ENCODE assay signal across 15 mouse cellular contexts in the genomic region with DNA sequence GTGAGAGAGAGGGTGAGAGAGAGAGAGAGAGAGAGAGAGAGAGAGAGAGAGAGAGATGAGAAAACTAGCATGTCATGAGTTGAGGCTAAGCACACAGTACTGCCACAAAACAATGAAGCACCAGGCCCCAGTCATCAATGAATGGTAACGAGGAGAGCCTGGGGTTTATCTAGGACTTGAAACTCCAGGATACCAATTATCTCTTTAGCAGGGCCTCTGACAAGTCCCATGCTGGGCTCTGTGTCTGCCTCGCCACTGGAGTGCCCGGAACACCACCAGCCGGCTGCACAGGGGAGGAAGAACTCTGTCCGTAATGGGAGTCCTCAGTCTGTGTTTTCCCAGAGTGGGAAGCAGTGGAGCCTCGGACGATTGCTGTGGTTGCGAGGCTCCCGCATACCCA. TPM values are rescaled to one million over a fixed set of nuclear protein-coding genes. Genes with fewer than 3 reads are reported as not detected.
DNase-seq lines count a peak whose midpoint lies in the region; ATAC-seq lines count a peak whose summit lies in the region.
"Had no signal": no experiment of that assay in that cellular context is flagged by ENCODE, and none has a peak within 500 bp of the region (broad histone marks: within the 10 kb centered on the region; RNA-seq: fewer than 3 reads in every experiment).

No protein-coding gene starts in this region.

- H3K4me3 ChIP-seq in hindbrain, embryonic 11.5 days (ENCODE audit: low read depth, low read length), result no peak overlapping the region
- H3K4me3 ChIP-seq in hindbrain, embryonic 14.5 days (replicated peaks; ENCODE audit: low read length), result no peak overlapping the region
- H3K4me3 ChIP-seq in embryonic facial prominence, embryonic 14.5 days (ENCODE audit: low read depth, low read length), result no peak overlapping the region
- H3K4me3 ChIP-seq in forebrain, embryonic 13.5 days, result no peak overlapping the region
- H3K4me3 ChIP-seq in midbrain, embryonic 13.5 days (replicated peaks), result no peak overlapping the region
- H3K4me3 ChIP-seq: embryonic facial prominence, embryonic 12.5 days had no signal

- WGBS in hindbrain, embryonic 11.5 days, result 22% methylated on average over 9 of the region's 9 CpGs
- 19% methylated on average over 9 of the region's 9 CpGs for WGBS in hindbrain, embryonic 14.5 days
- WGBS in embryonic facial prominence, embryonic 14.5 days, result 33% methylated on average over 9 of the region's 9 CpGs
- 9% methylated on average over 9 of the region's 9 CpGs for WGBS in forebrain, embryonic 13.5 days
- 14% methylated on average over 9 of the region's 9 CpGs for WGBS in midbrain, embryonic 13.5 days

- H3K4me1 ChIP-seq in hindbrain, embryonic 11.5 days (replicated peaks; ENCODE audit: control insufficient read depth, insufficient read depth, low read length), result peaks cover 10% of the 10 kb centered on the region; the same call in 1 of the 2 replicates
- peaks cover 31% of the 10 kb centered on the region for H3K4me1 ChIP-seq in hindbrain, embryonic 14.5 days (replicated peaks; ENCODE audit: control insufficient read depth, insufficient read depth, low read length)
- H3K4me1 ChIP-seq in embryonic facial prominence, embryonic 14.5 days (ENCODE audit: control insufficient read depth, insufficient read depth, low read length), result peaks cover 10% of the 10 kb centered on the region
- peaks cover 37% of the 10 kb centered on the region for H3K4me1 ChIP-seq in forebrain, embryonic 13.5 days
- H3K4me1 ChIP-seq in midbrain, embryonic 13.5 days (replicated peaks), result peaks cover 39% of the 10 kb centered on the region
- H3K4me1 ChIP-seq: embryonic facial prominence, embryonic 12.5 days had no signal

- H3K4me2 ChIP-seq in hindbrain, embryonic 11.5 days (replicated peaks; ENCODE audit: low read depth, low read length), result no peak overlapping the region
- no peak overlapping the region for H3K4me2 ChIP-seq in hindbrain, embryonic 14.5 days (replicated peaks)
- no peak overlapping the region for H3K4me2 ChIP-seq in embryonic facial prominence, embryonic 14.5 days (ENCODE audit: low read depth, low read length)
- H3K4me2 ChIP-seq in forebrain, embryonic 13.5 days, result no peak overlapping the region
- H3K4me2 ChIP-seq in midbrain, embryonic 13.5 days (replicated peaks), result no peak overlapping the region
- H3K4me2 ChIP-seq: embryonic facial prominence, embryonic 12.5 days had no signal

- H3K36me3 ChIP-seq in hindbrain, embryonic 11.5 days (ENCODE audit: control insufficient read depth, insufficient read depth, low read length), result no peaks in the 10 kb centered on the region
- no peaks in the 10 kb centered on the region for H3K36me3 ChIP-seq in hindbrain, embryonic 14.5 days (replicated peaks; ENCODE audit: control insufficient read depth, insufficient read depth)
- H3K36me3 ChIP-seq in embryonic facial prominence, embryonic 14.5 days (ENCODE audit: control insufficient read depth, insufficient read depth, low read length), result peaks cover 17% of the 10 kb centered on the region
- peaks cover 21% of the 10 kb centered on the region for H3K36me3 ChIP-seq in forebrain, embryonic 13.5 days (ENCODE audit: poor library complexity, severe bottlenecking)
- 0 out of 2 replicates have a peak, but pooled peaks cover 14% of the 10 kb centered on the region for H3K36me3 ChIP-seq in midbrain, embryonic 13.5 days

- no peak overlapping the region for H3K9ac ChIP-seq in hindbrain, embryonic 11.5 days (ENCODE audit: low read depth, low read length)
- no peak overlapping the region for H3K9ac ChIP-seq in hindbrain, embryonic 14.5 days
- H3K9ac ChIP-seq in embryonic facial prominence, embryonic 14.5 days (ENCODE audit: low read depth, low read length), result no peak overlapping the region
- H3K9ac ChIP-seq in forebrain, embryonic 13.5 days, result 0 out of 2 replicates have a peak overlapping the region, but pooled peaks have one; percentile 3
- H3K9ac ChIP-seq in midbrain, embryonic 13.5 days (replicated peaks), result no peak overlapping the region
- H3K9ac ChIP-seq: embryonic facial prominence, embryonic 12.5 days; liver, embryonic 14.5 days had no signal

- no peaks in the 10 kb centered on the region; the same call in 1 of the 2 replicates for H3K27me3 ChIP-seq in hindbrain, embryonic 11.5 days (ENCODE audit: control insufficient read depth, insufficient read depth, low read length)
- no peaks in the 10 kb centered on the region for H3K27me3 ChIP-seq in hindbrain, embryonic 14.5 days (ENCODE audit: control insufficient read depth, insufficient read depth, low read length)
- H3K27me3 ChIP-seq in embryonic facial prominence, embryonic 14.5 days (replicated peaks; ENCODE audit: control insufficient read depth, insufficient read depth, low read length), result no peaks in the 10 kb centered on the region
- H3K27me3 ChIP-seq in forebrain, embryonic 13.5 days, result no peaks in the 10 kb centered on the region
- H3K27me3 ChIP-seq in midbrain, embryonic 13.5 days, result peaks cover 9% of the 10 kb centered on the region; the same call in 1 of the 2 replicates

- DNase-seq in hindbrain, embryonic 11.5 days (ENCODE audit: low spot score), result no peak
- DNase-seq in hindbrain, embryonic 14.5 days (ENCODE audit: low spot score), result no peak
- DNase-seq in embryonic facial prominence, embryonic 14.5 days (ENCODE audit: low spot score), result no peak
- DNase-seq in testis, postnatal 14 days (ENCODE audit: low spot score), result no peak
- DNase-seq in spleen, postnatal 4 days (ENCODE audit: low spot score in 2 of 2), result no peak
- DNase-seq: adrenal gland, postnatal 14 days; cerebellum, adult 18-20 months; kidney, adult 9 months; kidney, postnatal 4 days; layer of hippocampus, postnatal 36 days; spleen, adult 18-20 months had no signal

- H3K9me3 ChIP-seq in hindbrain, embryonic 11.5 days (ENCODE audit: control insufficient read depth, low read length), result no peaks in the 10 kb centered on the region
- H3K9me3 ChIP-seq in hindbrain, embryonic 14.5 days (ENCODE audit: control insufficient read depth, low read length), result no peaks in the 10 kb centered on the region
- no peaks in the 10 kb centered on the region for H3K9me3 ChIP-seq in embryonic facial prominence, embryonic 14.5 days (ENCODE audit: control insufficient read depth, low read length)
- H3K9me3 ChIP-seq in forebrain, embryonic 13.5 days (replicated peaks), result no peaks in the 10 kb centered on the region
- H3K9me3 ChIP-seq in midbrain, embryonic 13.5 days, result no peaks in the 10 kb centered on the region
- H3K9me3 ChIP-seq: embryonic facial prominence, embryonic 12.5 days had no signal

- ATAC-seq in hindbrain, embryonic 11.5 days (ENCODE audit: low FRiP score), result no peak
- ATAC-seq in hindbrain, embryonic 14.5 days (ENCODE audit: low FRiP score), result no peak
- ATAC-seq in embryonic facial prominence, embryonic 14.5 days (ENCODE audit: low read depth), result 0 out of 2 replicates have a peak, but pooled peaks have one; percentile 10
- no peak for ATAC-seq in forebrain, embryonic 13.5 days
- peak; percentile 8; the same call in 1 of the 2 replicates for ATAC-seq in midbrain, embryonic 13.5 days

- H3K27ac ChIP-seq in hindbrain, embryonic 11.5 days (ENCODE audit: low read depth, low read length), result peak overlapping the region; percentile 59; the same call in 1 of the 2 replicates
- H3K27ac ChIP-seq in hindbrain, embryonic 14.5 days, result no peak overlapping the region
- H3K27ac ChIP-seq in embryonic facial prominence, embryonic 14.5 days (replicated peaks; ENCODE audit: low read depth, low read length), result no peak overlapping the region
- peak overlapping the region; percentile 70 for H3K27ac ChIP-seq in forebrain, embryonic 13.5 days
- H3K27ac ChIP-seq in midbrain, embryonic 13.5 days, result peak overlapping the region; percentile 61
- H3K27ac ChIP-seq: embryonic facial prominence, embryonic 12.5 days; liver, embryonic 14.5 days had no signal

RNA-seq across cellular contexts. Expression of a gene that starts 16.5 kb away (rescaled TPM):
- polyA plus RNA-seq in hindbrain, embryonic 11.5 days (2014; fragmentation: Nextera tagmentation; extraction: Ambion mirVana), result 25.7 and 29.6 TPM in 2 replicates
- polyA plus RNA-seq in hindbrain, embryonic 14.5 days (2014; fragmentation: Nextera tagmentation; extraction: Ambion mirVana), result 10.3 and 11.1 TPM in 2 replicates
- 27.0 and 32.2 TPM in 2 replicates for polyA plus RNA-seq in embryonic facial prominence, embryonic 14.5 days (2014; fragmentation: Nextera tagmentation; extraction: Ambion mirVana)
- polyA plus RNA-seq in forebrain, embryonic 13.5 days (2015; fragmentation: Nextera tagmentation; extraction: Ambion mirVana), result 28.5 and 29.1 TPM in 2 replicates
- polyA plus RNA-seq in midbrain, embryonic 13.5 days (2015; fragmentation: Nextera tagmentation; extraction: Ambion mirVana), result 16.1 and 17.1 TPM in 2 replicates

Comparison
In these comparisons a context has a peak if more than half of its experiments do, and no peak if none do; other contexts are left out.
1. H3K27ac ChIP-seq: peak in hindbrain, embryonic 11.5 days (single experiment), forebrain, embryonic 13.5 days (single experiment) and midbrain, embryonic 13.5 days (single experiment); none in hindbrain, embryonic 14.5 days (single experiment) and embryonic facial prominence, embryonic 14.5 days (single experiment).
2. ATAC-seq: peak in embryonic facial prominence, embryonic 14.5 days (single experiment) and midbrain, embryonic 13.5 days (single experiment); none in hindbrain, embryonic 11.5 days (single experiment), hindbrain, embryonic 14.5 days (single experiment) and forebrain, embryonic 13.5 days (single experiment).